Mouse (Mus musculus): ENCODE measurements around the gene Kcnk7.

DNA sequence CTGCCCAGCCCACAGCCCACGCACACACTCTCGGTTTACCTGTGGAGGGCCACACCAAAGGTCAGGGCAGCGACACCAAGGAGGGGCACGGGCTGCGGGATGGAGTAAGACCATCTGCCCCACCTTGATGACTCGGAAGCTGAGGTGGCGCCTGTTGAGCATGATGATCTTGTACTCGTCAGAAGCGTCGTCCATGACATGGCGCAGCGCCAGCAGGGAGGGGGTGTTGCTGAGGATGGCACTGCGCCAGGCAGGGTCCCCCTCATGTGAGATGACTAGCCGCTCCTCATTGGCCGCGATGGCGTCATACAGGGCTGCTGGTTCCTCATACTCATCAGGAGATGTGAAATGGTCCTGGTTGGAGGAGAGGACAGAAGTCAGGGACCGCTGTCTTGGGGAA lies 37.8 kb upstream of the Kcnk7 start:
- TF ChIP-seq CHD2 (IDR thresholded peaks at IDR 0.05; ENCODE audit: low read depth, low read length): no peak
- TF ChIP-seq HCFC1 (IDR thresholded peaks at IDR 0.05; ENCODE audit: borderline replicate concordance, insufficient read depth, low read length): no peak
